Mouse (Mus musculus) thymus, adult 2 months (tissue): Measurements from ENCODE around the gene Plac1.

Source experiments
- CTCF ChIP-seq: fragments of 200-500 bp; IDR thresholded peaks from 2 replicates; pipeline ENCODE4 v1.5.1; 2012; ENCODE audit warnings: mild to moderate bottlenecking, control low read depth, low read length, moderate library complexity, borderline replicate concordance; ENCODE audit not compliant: control insufficient read depth, poor library complexity, insufficient read depth; ENCODE audit errors: extremely low read depth
- POLR2A ChIP-seq: fragments of 200-500 bp; IDR thresholded peaks from 2 replicates; pipeline ENCODE4 v1.6.1; 2012; ENCODE audit warnings: mild to moderate bottlenecking, low read length, control low read depth, moderate library complexity; ENCODE audit not compliant: control insufficient read depth, poor library complexity, insufficient read depth; ENCODE audit errors: extremely low read depth

DNA sequence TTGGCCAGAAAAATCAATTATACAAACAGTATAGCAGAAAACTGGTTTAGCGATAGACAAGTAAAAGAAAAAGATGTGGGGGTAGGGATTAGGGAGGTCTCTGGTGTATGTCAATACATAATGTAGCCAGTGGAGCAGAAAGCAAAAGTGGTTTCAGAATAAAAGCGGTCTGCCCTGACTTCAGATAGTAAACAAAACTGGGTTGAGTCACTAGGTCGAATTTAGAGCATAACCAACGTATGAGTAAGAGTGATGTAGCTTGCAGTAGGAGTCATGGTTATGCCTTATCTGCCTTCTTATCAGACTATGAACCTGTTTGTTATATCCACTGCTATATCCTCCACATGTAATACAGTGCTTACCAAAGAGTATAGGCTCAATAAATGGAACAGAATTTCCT is 77.3 kb downstream of the Plac1 start:
- no peak for TF ChIP-seq CTCF
- no peak for TF ChIP-seq POLR2A
